Mouse (Mus musculus): Measurements from ENCODE around the gene Ifng. TPM values are rescaled to one million over a fixed set of nuclear protein-coding genes. Genes with fewer than 3 reads are reported as not detected.

Gene Ifng
- polyA plus RNA-seq, 2 experiments, result not detected

- DNase-seq (ENCODE audit: low spot score), result no peak
- Histone ChIP-seq H3K27me3 (ENCODE audit: control insufficient read depth, insufficient read depth, low read length) (no peaks in the 10 kb centered on the region), H3K9ac (ENCODE audit: low read depth, low read length, severe bottlenecking) (no peak overlapping the region), H3K27ac (replicated peaks; ENCODE audit: low read depth, low read length) (no peak overlapping the region), H3K4me2 (replicated peaks; ENCODE audit: low read depth, low read length, severe bottlenecking) (no peak overlapping the region), H3K4me1 (ENCODE audit: control insufficient read depth, insufficient read depth, low read length) (no peaks in the 10 kb centered on the region), H3K4me3 (replicated peaks; ENCODE audit: low read length) (no peak overlapping the region), H3K9me3 (ENCODE audit: control insufficient read depth, low read length) (no peaks in the 10 kb centered on the region), H3K36me3 (ENCODE audit: control insufficient read depth, insufficient read depth, low read length) (no peaks in the 10 kb centered on the region)
- TF ChIP-seq POLR2A (IDR thresholded peaks at IDR 0.05; ENCODE audit: borderline replicate concordance, extremely low read depth, insufficient read depth, insufficient read length), result no peak
- 76% methylated on average over 8 of the region's 8 CpGs for WGBS
- no peak for ATAC-seq (ENCODE audit: low FRiP score, low read depth)
Observed at GRCm38 (mm10) chr10:118445502-118445901, 4.7 kb downstream of the Ifng start.

GRCm38 (mm10) chr10:118445978-118446377 lies 5.1 kb downstream of the Ifng start:
- H3K4me2 ChIP-seq (replicated peaks; ENCODE audit: low read depth, low read length, severe bottlenecking), result no peak overlapping the region

GRCm38 (mm10) chr10:118451747-118452146 lies 10.9 kb downstream of the Ifng start:
- H3K9ac ChIP-seq (ENCODE audit: low read depth, low read length, severe bottlenecking), result no peak overlapping the region
- no peaks in the 10 kb centered on the region for H3K9me3 ChIP-seq (ENCODE audit: control insufficient read depth, low read length)
- no peak overlapping the region for H3K27ac ChIP-seq (replicated peaks; ENCODE audit: low read depth, low read length)
- H3K27me3 ChIP-seq (ENCODE audit: control insufficient read depth, insufficient read depth, low read length), result no peaks in the 10 kb centered on the region
- DNase-seq (ENCODE audit: low spot score) (no peak), ATAC-seq (ENCODE audit: low FRiP score, low read depth) (no peak)
- H3K4me2 ChIP-seq (replicated peaks; ENCODE audit: low read depth, low read length, severe bottlenecking), result no peak overlapping the region
- 61% methylated on average over 2 of the region's 2 CpGs for WGBS
- TF ChIP-seq POLR2A (IDR thresholded peaks at IDR 0.05; ENCODE audit: borderline replicate concordance, extremely low read depth, insufficient read depth, insufficient read length), result no peak
- H3K4me1 ChIP-seq (ENCODE audit: control insufficient read depth, insufficient read depth, low read length), result no peaks in the 10 kb centered on the region
- no peaks in the 10 kb centered on the region for H3K36me3 ChIP-seq (ENCODE audit: control insufficient read depth, insufficient read depth, low read length)
- H3K4me3 ChIP-seq (replicated peaks; ENCODE audit: low read length), result no peak overlapping the region

More at GRCm38 (mm10) chr10:118445978-118446377, 5.1 kb downstream of the Ifng start:
- no peak for DNase-seq (ENCODE audit: low spot score)
- TF ChIP-seq POLR2A (IDR thresholded peaks at IDR 0.05; ENCODE audit: borderline replicate concordance, extremely low read depth, insufficient read depth, insufficient read length), result no peak
- H3K27ac ChIP-seq (replicated peaks; ENCODE audit: low read depth, low read length), result no peak overlapping the region
- H3K36me3 ChIP-seq (ENCODE audit: control insufficient read depth, insufficient read depth, low read length), result no peaks in the 10 kb centered on the region
- WGBS, result 90% methylated on average over 14 of the region's 14 CpGs
- H3K4me1 ChIP-seq (ENCODE audit: control insufficient read depth, insufficient read depth, low read length), result no peaks in the 10 kb centered on the region
- H3K27me3 ChIP-seq (ENCODE audit: control insufficient read depth, insufficient read depth, low read length), result no peaks in the 10 kb centered on the region
- no peaks in the 10 kb centered on the region for H3K9me3 ChIP-seq (ENCODE audit: control insufficient read depth, low read length)
- ATAC-seq (ENCODE audit: low FRiP score, low read depth), result no peak
- no peak overlapping the region for H3K9ac ChIP-seq (ENCODE audit: low read depth, low read length, severe bottlenecking)
- no peak overlapping the region for H3K4me3 ChIP-seq (replicated peaks; ENCODE audit: low read length)

GRCm38 (mm10) chr10:118458729-118459128 lies 17.9 kb downstream of the Ifng start:
- no peaks in the 10 kb centered on the region for H3K9me3 ChIP-seq (ENCODE audit: control insufficient read depth, low read length)
- H3K9ac ChIP-seq (ENCODE audit: low read depth, low read length, severe bottlenecking), result no peak overlapping the region
- H3K4me1 ChIP-seq (ENCODE audit: control insufficient read depth, insufficient read depth, low read length), result no peaks in the 10 kb centered on the region
- H3K4me3 ChIP-seq (replicated peaks; ENCODE audit: low read length), result no peak overlapping the region
- DNase-seq (ENCODE audit: low spot score) (no peak), ATAC-seq (ENCODE audit: low FRiP score, low read depth) (no peak)
- 84% methylated on average over 4 of the region's 4 CpGs for WGBS
- no peak overlapping the region for H3K27ac ChIP-seq (replicated peaks; ENCODE audit: low read depth, low read length)
- no peaks in the 10 kb centered on the region for H3K27me3 ChIP-seq (ENCODE audit: control insufficient read depth, insufficient read depth, low read length)
- H3K4me2 ChIP-seq (replicated peaks; ENCODE audit: low read depth, low read length, severe bottlenecking), result no peak overlapping the region
- no peaks in the 10 kb centered on the region for H3K36me3 ChIP-seq (ENCODE audit: control insufficient read depth, insufficient read depth, low read length)
- TF ChIP-seq POLR2A (IDR thresholded peaks at IDR 0.05; ENCODE audit: borderline replicate concordance, extremely low read depth, insufficient read depth, insufficient read length), result no peak

GRCm38 (mm10) chr10:118461126-118461767 lies 20.4 kb downstream of the Ifng start:
- no peak overlapping the region for H3K4me3 ChIP-seq (replicated peaks; ENCODE audit: low read length)
- no peak overlapping the region for H3K9ac ChIP-seq (ENCODE audit: low read depth, low read length, severe bottlenecking)
- 79% methylated on average over 6 of the region's 6 CpGs for WGBS
- ATAC-seq (ENCODE audit: low FRiP score, low read depth) (no peak), DNase-seq (ENCODE audit: low spot score) (no peak)
- H3K9me3 ChIP-seq (ENCODE audit: control insufficient read depth, low read length), result 0 out of 2 replicates have a peak, but pooled peaks cover 8% of the 10 kb centered on the region
- H3K4me1 ChIP-seq (ENCODE audit: control insufficient read depth, insufficient read depth, low read length), result no peaks in the 10 kb centered on the region
- H3K27me3 ChIP-seq (ENCODE audit: control insufficient read depth, insufficient read depth, low read length), result no peaks in the 10 kb centered on the region
- H3K36me3 ChIP-seq (ENCODE audit: control insufficient read depth, insufficient read depth, low read length), result no peaks in the 10 kb centered on the region
- H3K4me2 ChIP-seq (replicated peaks; ENCODE audit: low read depth, low read length, severe bottlenecking), result no peak overlapping the region
- TF ChIP-seq POLR2A (IDR thresholded peaks at IDR 0.05; ENCODE audit: borderline replicate concordance, extremely low read depth, insufficient read depth, insufficient read length), result no peak
- H3K27ac ChIP-seq (replicated peaks; ENCODE audit: low read depth, low read length), result no peak overlapping the region

All from limb, embryonic 14.5 days (tissue).